Mouse (Mus musculus) layer of hippocampus, adult 2 months (tissue): ENCODE measurements around the gene Tmem62. TPM values are rescaled to one million over a fixed set of nuclear protein-coding genes. Genes with fewer than 3 reads are reported as not detected.
A peak's percentile ranks its signal among the peaks of the same experiment; 100 is the strongest.
"Not testable (repeated sequence)": the region's sequence is repeated elsewhere in the genome, so short reads cannot be mapped to it uniquely, and the experiment has no call there.

Experiments
- DNase-seq, 2 experiments: peaks; one replicate each; pipeline ENCODE4 v3.0.0; 2022; ENCODE audit warnings: low spot score in 2 of 2
- H3K27ac ChIP-seq: fragments of 200-600 bp; 2 replicates; pipeline ENCODE4 v1.8.1; 2022
- H3K4me3 ChIP-seq: fragments of 200-600 bp; 2 replicates; pipeline ENCODE4 v1.8.1; 2022; ENCODE audit warnings: mild to moderate bottlenecking
- CTCF ChIP-seq: fragments of 200-600 bp; conservative IDR thresholded peaks from 2 replicates; pipeline ENCODE4 v1.8.1; 2022; ENCODE audit warnings: antibody characterized with exemption, mild to moderate bottlenecking, moderate library complexity
- total RNA-seq, 2 experiments: library from RNA; stranded (reverse); gene quantifications; 2 replicates each; pipeline ENCODE4 v1.2.3; 2021

Gene Tmem62
- total RNA-seq, 2 experiments from 2014 or later: 26.2 to 26.6 TPM

DNA sequence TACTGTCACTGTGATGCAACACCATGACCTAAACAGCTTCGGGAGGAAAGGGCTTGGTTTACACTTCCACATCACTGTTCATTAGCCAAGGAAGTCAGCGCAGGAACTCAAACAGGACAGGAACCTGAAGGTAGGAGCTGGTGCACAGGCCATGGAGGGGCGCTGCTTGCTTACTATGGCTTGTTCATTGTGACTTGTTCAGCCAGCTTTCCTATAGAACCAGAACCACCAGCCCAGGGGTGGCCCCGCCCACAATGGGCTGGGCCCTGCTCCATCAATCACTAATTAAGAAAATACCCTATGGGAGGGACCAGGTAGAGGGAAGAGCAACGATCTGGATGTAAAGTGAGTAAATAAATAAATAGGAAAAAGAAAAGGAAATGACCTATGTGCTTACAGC, 3.9 kb upstream of the Tmem62 start:
- no peak overlapping the region for H3K27ac ChIP-seq
- TF ChIP-seq CTCF: no peak
- no peak for DNase-seq
- no peak overlapping the region for H3K4me3 ChIP-seq

DNA sequence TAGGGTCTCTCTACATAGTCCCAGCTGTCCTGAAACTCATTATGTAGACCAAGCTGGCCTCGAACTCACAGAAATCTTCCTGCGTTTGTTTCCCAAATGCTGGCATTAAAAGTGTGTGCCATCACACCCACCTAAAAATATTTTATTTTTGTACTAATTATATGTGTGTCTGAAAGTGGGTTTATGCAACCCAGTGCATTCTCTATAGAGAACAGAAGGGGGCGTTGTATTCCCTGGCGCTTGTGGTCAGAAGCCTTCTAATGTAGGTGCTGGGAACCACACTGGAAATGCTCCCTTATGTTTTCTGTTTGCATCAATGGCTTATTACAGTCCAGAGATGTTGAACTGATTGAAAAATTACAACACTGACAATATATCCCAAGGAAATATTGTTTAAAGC, 509 bp upstream of the Tmem62 start:
- peak; percentile 71 for TF ChIP-seq CTCF
- no peak for DNase-seq
- H3K27ac ChIP-seq: peak overlapping the region; percentile 96
- H3K4me3 ChIP-seq: peak overlapping the region; percentile 78

DNA sequence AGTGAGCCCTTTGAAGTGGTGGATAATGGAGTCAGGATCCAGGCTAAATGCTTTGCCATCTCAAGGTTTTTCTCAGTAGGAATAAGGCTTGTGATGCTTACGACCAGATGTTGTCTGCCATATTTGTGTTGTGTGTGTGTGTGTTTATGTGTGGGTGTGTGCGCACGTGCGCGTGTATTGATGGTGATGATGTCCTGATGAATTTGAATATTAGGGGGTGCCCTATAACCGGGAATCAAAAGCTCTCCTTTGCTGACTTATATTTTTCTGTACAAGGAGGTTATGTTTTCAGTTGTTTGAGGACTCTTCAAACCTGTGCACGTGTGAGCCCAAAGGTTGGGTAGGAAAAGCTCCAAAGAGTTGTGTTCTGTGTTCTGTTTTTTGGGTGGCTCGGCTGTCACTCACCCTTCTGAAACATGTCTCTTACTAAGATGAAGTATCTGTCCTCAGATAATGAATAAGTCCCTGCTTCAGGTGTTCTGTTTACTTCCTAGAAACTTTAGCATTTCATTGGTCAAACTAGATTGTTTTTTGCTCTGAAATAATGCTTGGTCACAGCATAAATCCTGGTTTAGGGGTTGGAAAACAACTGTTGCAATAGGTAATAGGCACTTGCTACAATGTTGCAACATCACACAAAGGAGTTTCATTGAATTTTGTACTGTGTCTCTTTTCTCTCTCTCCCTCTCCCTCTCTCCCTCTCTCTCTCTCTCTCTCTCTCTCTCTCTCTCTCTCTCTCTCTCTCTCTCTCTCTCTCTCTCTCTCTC, 1.3 kb downstream of the Tmem62 start:
- peak overlapping the region; percentile 78 for H3K4me3 ChIP-seq
- TF ChIP-seq CTCF: no peak
- no peak for DNase-seq
- peak overlapping the region; percentile 96 for H3K27ac ChIP-seq

DNA sequence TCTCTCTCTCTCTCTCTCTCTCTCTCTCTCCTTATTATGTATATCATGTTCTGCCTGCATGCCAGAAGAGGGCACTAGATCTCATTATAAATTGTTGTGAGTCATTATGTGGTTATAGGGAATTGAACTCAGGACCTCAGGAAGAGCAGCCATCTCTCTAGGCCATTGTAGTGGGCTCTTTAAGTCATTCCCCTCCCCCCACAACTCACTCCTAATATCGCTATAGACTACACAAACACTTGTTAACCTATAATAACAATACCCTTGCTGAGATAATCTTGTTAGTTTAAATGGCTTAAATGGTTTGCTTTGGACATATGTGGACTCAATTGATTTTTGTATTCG, 1.8 kb downstream of the Tmem62 start:
- TF ChIP-seq CTCF: peak; percentile 56
- H3K4me3 ChIP-seq: no peak overlapping the region
- no peak for DNase-seq
- no peak overlapping the region for H3K27ac ChIP-seq

- H3K4me3 ChIP-seq: no peak overlapping the region
- no peak for DNase-seq
- H3K27ac ChIP-seq: no peak overlapping the region
- TF ChIP-seq CTCF: no peak
Measured at GRCm38 (mm10) chr2:120979819-120980218, 3.0 kb downstream of the Tmem62 start.

- no peak for DNase-seq
- TF ChIP-seq CTCF: no peak
- Histone ChIP-seq H3K27ac (no peak overlapping the region), H3K4me3 (no peak overlapping the region)
Measured at GRCm38 (mm10) chr2:120980861-120981260, 4.0 kb downstream of the Tmem62 start.

- Histone ChIP-seq H3K4me3 (no peak overlapping the region), H3K27ac (no peak overlapping the region)
- TF ChIP-seq CTCF: no peak
- DNase-seq: no peak
Measured at GRCm38 (mm10) chr2:120983611-120984010, 6.8 kb downstream of the Tmem62 start.

DNA sequence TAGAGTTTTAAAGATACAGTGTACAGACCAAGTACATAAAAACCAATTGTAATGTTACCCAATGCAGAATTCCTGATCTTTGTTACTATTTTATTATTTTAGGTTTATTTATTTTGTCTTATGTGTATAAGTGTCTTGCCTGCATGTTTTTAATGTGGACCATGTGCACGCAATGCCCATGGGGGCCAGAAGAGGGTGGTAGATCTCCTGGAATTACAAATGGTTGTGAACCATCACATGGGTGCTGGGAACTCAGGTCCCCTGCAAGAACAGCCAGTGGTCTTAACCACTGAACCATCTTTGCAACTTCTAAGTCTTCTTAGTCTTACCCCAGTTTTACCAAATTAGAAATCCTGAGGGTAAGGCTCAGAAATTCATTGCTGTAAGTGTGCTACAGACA, 8.4 kb downstream of the Tmem62 start:
- peak; percentile 41 for TF ChIP-seq CTCF
- Histone ChIP-seq H3K27ac (no peak overlapping the region), H3K4me3 (no peak overlapping the region)
- DNase-seq: no peak

- no peak for TF ChIP-seq CTCF
- DNase-seq: no peak
- no peak overlapping the region for H3K4me3 ChIP-seq
- H3K27ac ChIP-seq: no peak overlapping the region
Measured at GRCm38 (mm10) chr2:120991196-120991595, 14.4 kb downstream of the Tmem62 start.

DNA sequence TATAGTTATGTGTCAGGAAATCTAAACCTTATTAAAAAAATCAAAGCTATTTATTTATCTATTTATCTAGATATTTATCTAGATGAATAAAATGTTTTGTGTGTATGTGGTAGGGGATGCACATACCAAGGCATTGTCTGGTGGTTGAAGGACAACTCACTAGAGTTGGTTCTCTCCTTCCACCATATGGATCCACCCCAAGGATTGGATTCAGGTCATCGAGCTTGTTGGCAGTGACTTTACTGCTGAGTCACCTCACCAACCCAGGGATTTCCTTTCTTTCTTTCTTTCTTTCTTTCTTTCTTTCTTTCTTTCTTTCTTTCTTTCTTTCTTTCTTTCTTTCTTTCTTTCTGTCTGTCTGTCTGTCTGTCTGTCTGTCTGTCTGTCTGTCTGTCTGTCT, 19.8 kb downstream of the Tmem62 start:
- DNase-seq, H3K4me3 ChIP-seq, H3K27ac ChIP-seq: not testable (repeated sequence)

- no peak for TF ChIP-seq CTCF
Measured at GRCm38 (mm10) chr2:120998863-120999262, 22.0 kb downstream of the Tmem62 start.

GRCm38 (mm10) chr2:121003586-121003985, 26.8 kb downstream of the Tmem62 start:
- DNase-seq: no peak
- peak; percentile 62 for TF ChIP-seq CTCF
- H3K4me3 ChIP-seq: no peak overlapping the region
- no peak overlapping the region for H3K27ac ChIP-seq

More at GRCm38 (mm10) chr2:120998863-120999262, 22.0 kb downstream of the Tmem62 start:
- no peak overlapping the region for H3K27ac ChIP-seq
- no peak for DNase-seq
- H3K4me3 ChIP-seq: no peak overlapping the region

GRCm38 (mm10) chr2:121004018-121004811, 27.4 kb downstream of the Tmem62 start:
- no peak overlapping the region for H3K4me3 ChIP-seq
- no peak for DNase-seq
- H3K27ac ChIP-seq: no peak overlapping the region
- no peak for TF ChIP-seq CTCF

DNA sequence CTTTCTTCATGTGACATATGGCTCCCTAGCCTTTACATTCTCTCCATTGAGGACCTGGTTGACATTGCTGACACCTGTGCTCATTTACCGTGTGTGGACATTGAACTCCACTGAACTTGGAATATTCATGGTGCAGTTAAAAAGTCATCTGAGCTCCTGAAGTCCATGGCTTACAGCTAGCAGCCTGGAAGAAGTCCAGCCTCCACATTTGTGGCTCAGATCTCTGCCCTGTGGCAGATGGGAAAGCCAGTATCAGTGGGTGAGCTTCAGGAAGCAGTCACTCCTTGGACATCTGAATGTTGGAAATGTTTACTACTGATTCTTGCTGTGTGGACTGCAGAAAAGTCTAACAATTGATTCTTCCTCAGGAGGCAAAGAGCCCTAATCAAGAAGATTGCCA, 30.2 kb downstream of the Tmem62 start:
- Histone ChIP-seq H3K4me3 (no peak overlapping the region), H3K27ac (no peak overlapping the region)
- no peak for TF ChIP-seq CTCF
- DNase-seq: no peak
